Mouse (Mus musculus) embryonic fibroblast, embryonic 13.5 days (primary cell): Measurements from ENCODE around the gene Cpa1. TPM values are rescaled to one million over a fixed set of nuclear protein-coding genes. Genes with fewer than 3 reads are reported as not detected.

Experiments used
- H3K27ac ChIP-seq: 2 replicates; pipeline ENCODE4 v1.5.1; 2012; ENCODE audit warnings: low read length, control low read depth, inconsistent platforms; ENCODE audit not compliant: insufficient read depth
- H3K4me1 ChIP-seq: 2 replicates; pipeline ENCODE4 v1.6.1; 2011; ENCODE audit warnings: low read length; ENCODE audit not compliant: control insufficient read depth, insufficient read depth
- H3K4me3 ChIP-seq: 2 replicates; pipeline ENCODE4 v1.5.1; 2011; ENCODE audit warnings: mild to moderate bottlenecking, control low read depth, low read length; ENCODE audit not compliant: insufficient read depth
- CTCF ChIP-seq: IDR thresholded peaks from 2 replicates; pipeline ENCODE4 v1.5.1; 2011; ENCODE audit warnings: mild to moderate bottlenecking, control low read depth, low read length, moderate library complexity, borderline replicate concordance; ENCODE audit not compliant: insufficient read depth
- POLR2A ChIP-seq: IDR thresholded peaks from 2 replicates; pipeline ENCODE4 v1.6.1; 2011; ENCODE audit warnings: low read depth, mild to moderate bottlenecking, control low read depth, low read length, moderate library complexity
- polyA plus RNA-seq: library from polyadenylated mRNA; stranded (reverse); fragments of >200 nt; gene quantifications from 2 replicates; pipeline ENCODE4 v1.2.4, GENCODE M21; 2011; ENCODE audit warnings: low read depth; ENCODE audit not compliant: missing spikeins, insufficient read length

The Cpa1 gene
- polyA plus RNA-seq, 1 experiment = not detected

GRCm38 (mm10) chr6:30620591-30620990 is 18.4 kb upstream of the Cpa1 start:
- Histone ChIP-seq H3K4me1 (no peaks in the 10 kb centered on the region; the same call in 1 of the 2 replicates), H3K27ac (no peak overlapping the region), H3K4me3 (no peak overlapping the region)
- TF ChIP-seq POLR2A (no peak), CTCF (no peak)

- Histone ChIP-seq H3K4me1 (no peaks in the 10 kb centered on the region; the same call in 1 of the 2 replicates), H3K4me3 (no peak overlapping the region), H3K27ac (no peak overlapping the region)
- TF ChIP-seq POLR2A (no peak), CTCF (no peak)
Measured at GRCm38 (mm10) chr6:30620994-30621393, 18.0 kb upstream of the Cpa1 start.

GRCm38 (mm10) chr6:30621986-30622389 is 17.0 kb upstream of the Cpa1 start:
- no peaks in the 10 kb centered on the region for H3K4me1 ChIP-seq
- no peak overlapping the region for H3K4me3 ChIP-seq
- TF ChIP-seq POLR2A = no peak
- TF ChIP-seq CTCF = no peak
- H3K27ac ChIP-seq = no peak overlapping the region

- Histone ChIP-seq H3K4me1 (no peaks in the 10 kb centered on the region), H3K27ac (no peak overlapping the region), H3K4me3 (no peak overlapping the region)
- TF ChIP-seq CTCF = no peak
- TF ChIP-seq POLR2A = no peak
Measured at GRCm38 (mm10) chr6:30624763-30625162, 14.3 kb upstream of the Cpa1 start.

GRCm38 (mm10) chr6:30628152-30628551 is 10.9 kb upstream of the Cpa1 start:
- no peak overlapping the region for H3K4me3 ChIP-seq
- no peaks in the 10 kb centered on the region for H3K4me1 ChIP-seq
- H3K27ac ChIP-seq = no peak overlapping the region
- no peak for TF ChIP-seq CTCF
- TF ChIP-seq POLR2A = no peak

- TF ChIP-seq CTCF (no peak), POLR2A (no peak)
Measured at GRCm38 (mm10) chr6:30629989-30630388, 9.0 kb upstream of the Cpa1 start.

GRCm38 (mm10) chr6:30635361-30635862 is 3.6 kb upstream of the Cpa1 start:
- peak overlapping the region; percentile 81 for H3K27ac ChIP-seq
- no peak overlapping the region for H3K4me3 ChIP-seq
- H3K4me1 ChIP-seq = peaks cover 7% of the 10 kb centered on the region; the same call in 1 of the 2 replicates
- TF ChIP-seq CTCF (no peak), POLR2A (no peak)

More at GRCm38 (mm10) chr6:30629989-30630388, 9.0 kb upstream of the Cpa1 start:
- Histone ChIP-seq H3K4me1 (no peaks in the 10 kb centered on the region), H3K4me3 (no peak overlapping the region), H3K27ac (no peak overlapping the region)

GRCm38 (mm10) chr6:30636186-30636842 is 2.7 kb upstream of the Cpa1 start:
- Histone ChIP-seq H3K27ac (peak overlapping the region; percentile 88), H3K4me1 (peaks cover 7% of the 10 kb centered on the region; the same call in 1 of the 2 replicates), H3K4me3 (no peak overlapping the region)
- TF ChIP-seq POLR2A = no peak
- no peak for TF ChIP-seq CTCF

- H3K27ac ChIP-seq = peak overlapping the region; percentile 9; the same call in 1 of the 2 replicates
- TF ChIP-seq CTCF = no peak
- TF ChIP-seq POLR2A = no peak
- peaks cover 3% of the 10 kb centered on the region for H3K4me1 ChIP-seq
- H3K4me3 ChIP-seq = no peak overlapping the region
Measured at GRCm38 (mm10) chr6:30643694-30644460, 4.9 kb downstream of the Cpa1 start.

GRCm38 (mm10) chr6:30644462-30644861 is 5.4 kb downstream of the Cpa1 start:
- Histone ChIP-seq H3K4me3 (no peak overlapping the region), H3K27ac (peak overlapping the region; percentile 9; the same call in 1 of the 2 replicates), H3K4me1 (peaks cover 3% of the 10 kb centered on the region)
- no peak for TF ChIP-seq CTCF
- TF ChIP-seq POLR2A = no peak
